Mouse (Mus musculus) thymus, postnatal 4 days (tissue): ENCODE results near the gene Slc30a1.

ENCODE experiments used
- DNase-seq: peaks from one replicate; pipeline ENCODE4 v3.0.0; 2021

The Slc30a1 gene

DNA sequence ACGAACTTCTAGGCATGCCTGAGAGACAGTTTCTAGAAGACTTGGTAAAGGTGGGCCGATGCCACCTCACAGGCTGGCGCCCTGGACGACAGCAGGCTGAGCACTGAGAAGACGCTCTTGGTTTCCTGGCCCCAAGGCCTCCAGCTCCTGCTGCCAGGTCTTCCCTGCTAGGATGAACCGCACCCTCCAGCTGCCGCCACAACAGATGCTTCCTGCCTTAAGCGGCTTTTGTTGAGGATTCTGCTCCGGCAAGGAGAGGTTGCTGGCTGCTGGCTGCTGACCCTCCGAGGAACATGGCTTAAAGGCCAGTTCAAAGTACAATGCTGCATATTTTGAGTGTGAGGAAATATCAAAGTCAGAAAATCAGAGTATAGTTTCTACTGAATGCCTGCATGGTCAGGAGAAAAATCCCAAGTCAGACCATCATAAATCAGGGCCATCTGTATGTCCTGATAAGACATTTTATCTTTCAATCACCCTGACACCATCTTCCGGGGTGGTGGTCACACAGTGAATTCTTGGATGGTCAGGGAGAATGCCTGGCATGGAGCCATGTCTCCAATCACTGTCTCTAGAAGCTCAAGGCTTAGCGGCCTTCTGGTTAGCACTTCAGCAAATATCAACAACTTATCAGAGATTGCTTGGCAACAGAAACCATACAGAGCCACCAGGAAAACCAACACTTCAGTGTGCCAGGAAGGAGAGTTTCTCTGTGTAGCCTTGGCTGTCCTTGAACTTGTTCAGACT, 9.6 kb upstream of the Slc30a1 start:
- no peak for DNase-seq

DNA sequence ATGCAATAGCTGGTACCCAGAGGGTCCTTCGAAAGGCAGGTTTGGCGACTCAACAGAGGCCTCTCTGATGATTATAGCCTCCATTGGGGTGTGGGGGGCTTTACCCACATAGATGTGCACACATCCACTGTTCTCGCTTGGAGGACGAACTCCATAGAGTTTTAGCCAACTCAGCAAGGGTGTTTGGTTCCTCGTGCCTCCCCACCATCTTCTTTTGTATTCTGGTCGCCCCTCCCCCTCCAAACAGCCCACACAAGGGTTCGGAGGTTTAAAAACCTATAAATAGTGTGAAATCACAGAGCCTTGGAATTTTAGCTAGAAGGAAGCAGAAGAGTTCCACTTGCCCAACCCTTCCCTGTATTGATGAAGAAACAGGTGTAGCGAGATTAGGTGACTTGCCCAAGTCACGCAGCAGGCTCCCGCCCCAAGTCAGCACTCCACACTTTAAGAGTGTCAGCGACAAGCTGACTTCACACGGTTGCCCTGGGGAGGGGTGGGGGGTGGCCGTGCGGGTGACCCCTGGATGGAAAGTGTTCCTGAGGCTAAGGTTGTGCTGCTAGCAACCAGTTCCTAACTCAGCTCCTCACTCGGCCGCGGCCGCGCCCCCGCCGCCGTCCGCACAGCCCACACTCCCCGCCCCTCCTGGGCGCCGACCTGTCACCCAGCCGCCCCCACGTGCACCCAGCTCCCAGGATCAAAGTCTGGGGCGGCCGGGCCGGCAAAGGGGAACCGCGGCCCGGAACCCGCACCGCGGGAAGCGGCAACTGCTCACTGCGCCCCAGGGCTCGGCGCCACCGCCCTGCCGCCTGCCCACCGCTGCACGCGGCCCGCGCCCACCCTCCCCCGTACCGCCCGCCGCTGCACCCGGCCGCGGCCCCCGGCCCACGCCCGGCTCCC, 682 bp upstream of the Slc30a1 start:
- peak; percentile 38 for DNase-seq

DNA sequence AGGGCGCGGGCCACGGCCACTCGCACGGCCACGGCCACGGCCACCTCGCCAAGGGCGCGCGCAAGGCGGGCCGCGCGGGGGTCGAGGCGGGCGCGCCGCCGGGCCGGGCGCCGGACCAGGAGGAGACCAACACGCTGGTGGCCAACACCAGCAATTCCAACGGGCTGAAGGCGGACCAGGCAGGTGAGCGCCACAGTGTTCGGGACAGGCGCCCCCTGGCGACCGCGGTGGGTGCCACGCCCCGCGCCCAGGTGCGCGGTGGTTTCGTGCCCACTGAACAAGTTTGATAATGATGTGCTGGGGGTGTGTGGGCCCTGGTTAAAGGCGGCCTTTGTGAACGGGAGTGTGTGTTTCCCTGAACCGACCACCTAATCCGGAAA, 854 bp downstream of the Slc30a1 start:
- peak; percentile 92 for DNase-seq

DNA sequence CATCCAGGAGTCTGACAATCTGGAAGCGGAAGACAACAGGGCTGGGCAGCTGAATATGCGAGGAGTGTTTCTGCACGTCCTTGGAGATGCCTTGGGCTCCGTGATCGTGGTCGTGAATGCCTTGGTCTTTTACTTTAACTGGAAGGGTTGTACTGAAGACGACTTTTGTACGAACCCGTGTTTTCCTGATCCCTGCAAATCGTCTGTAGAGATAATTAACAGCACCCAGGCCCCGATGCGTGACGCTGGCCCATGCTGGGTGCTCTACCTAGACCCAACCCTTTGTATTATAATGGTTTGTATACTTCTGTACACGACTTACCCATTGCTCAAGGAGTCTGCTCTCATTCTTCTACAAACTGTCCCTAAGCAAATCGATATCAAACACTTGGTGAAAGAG, 2.3 kb downstream of the Slc30a1 start:
- DNase-seq = no peak

DNA sequence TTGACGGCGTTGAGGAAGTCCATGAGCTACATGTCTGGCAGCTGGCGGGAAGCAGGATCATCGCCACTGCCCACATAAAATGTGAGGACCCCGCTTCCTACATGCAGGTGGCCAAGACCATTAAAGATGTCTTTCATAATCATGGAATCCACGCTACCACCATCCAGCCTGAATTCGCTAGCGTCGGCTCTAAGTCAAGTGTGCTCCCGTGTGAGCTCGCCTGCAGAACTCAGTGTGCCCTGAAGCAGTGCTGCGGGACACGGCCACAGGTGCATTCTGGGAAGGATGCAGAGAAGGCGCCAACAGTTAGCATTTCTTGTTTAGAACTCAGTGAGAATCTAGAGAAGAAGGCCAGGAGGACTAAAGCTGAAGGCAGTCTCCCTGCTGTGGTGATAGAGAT, 2.7 kb downstream of the Slc30a1 start:
- DNase-seq = no peak

DNA sequence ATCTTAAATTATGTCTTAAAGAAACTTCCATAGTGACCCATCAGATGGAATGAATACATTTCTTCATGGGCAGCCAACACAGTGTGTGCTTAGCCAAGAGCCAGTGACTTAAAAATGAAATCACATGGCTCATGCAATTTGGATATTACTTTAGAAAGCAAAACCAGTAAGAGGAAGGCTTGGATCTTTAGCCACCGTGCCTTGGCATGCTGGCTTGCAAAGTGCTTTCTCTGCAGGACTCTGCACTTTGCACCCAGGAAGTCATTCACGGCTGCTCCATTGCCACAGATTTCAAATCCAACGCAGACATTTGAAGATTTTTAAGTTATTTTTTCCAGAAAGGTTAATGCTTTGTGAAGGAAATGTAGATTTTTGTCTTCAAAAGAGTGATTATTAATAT, 4.1 kb downstream of the Slc30a1 start:
- no peak for DNase-seq

DNA sequence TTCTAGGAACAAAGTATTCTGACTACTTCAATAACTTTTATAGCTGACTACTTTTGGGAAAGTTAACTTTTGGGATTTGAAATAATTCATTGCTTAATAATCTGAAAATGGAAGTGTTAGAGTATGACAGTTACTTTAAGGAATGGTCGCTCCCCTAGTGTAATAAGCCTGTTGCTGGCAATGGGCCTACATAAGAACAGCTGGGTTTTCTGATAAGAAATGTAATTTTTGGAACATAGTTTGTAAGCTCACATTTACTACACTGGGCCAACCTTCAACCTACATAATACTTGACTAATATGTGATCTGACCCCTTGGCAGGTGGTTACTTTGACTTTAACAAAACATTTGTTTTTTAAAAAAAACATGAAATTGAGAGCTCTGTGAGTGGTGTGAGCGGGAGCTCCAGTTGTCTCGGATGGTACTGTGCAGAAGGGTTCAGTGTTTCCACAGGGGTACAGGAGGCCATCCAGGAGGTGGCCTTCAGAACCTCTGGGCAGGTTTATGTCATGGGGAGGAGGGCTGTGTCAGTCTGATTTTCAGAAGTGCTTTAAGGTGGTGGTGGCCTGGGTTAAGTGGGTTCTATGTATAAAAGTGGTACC, 4.6 kb downstream of the Slc30a1 start:
- no peak for DNase-seq

DNA sequence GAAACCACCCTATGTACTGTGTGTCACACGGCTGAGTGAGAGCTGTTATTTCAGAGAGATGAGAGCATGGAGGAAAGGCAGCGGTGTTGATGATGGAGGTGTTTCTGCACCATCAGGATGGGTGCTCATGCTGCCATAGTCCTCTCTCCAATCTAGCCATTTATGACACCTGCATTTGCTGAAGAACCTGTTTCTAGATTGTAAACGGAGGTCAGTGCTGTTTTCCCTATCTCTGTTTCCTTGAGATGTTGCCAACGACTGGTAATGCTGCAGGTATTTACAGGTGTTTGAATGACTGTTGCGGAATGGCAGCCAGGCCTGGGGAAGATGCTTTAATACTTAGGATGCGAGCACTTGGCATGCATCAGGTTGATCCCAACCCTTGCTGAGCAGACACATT, 8.1 kb downstream of the Slc30a1 start:
- no peak for DNase-seq

DNA sequence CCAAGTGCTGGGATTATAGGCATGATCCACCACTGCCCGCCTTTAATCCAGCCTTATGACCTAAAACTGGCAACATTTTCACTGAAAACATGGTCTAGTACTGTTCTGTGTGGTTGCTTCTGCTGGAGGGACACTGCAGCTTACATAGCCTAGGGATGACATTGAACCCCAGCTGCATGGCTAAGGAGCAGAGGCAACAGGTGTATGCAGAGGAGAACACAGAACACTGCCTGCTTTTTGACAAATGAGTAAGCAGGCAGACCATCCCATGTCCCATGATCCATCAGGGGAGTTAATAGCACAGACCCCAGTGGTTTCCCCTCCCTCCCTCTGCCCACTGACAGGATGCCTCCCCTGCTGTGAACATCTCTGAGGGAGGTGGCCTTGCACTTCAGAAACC, 9.0 kb downstream of the Slc30a1 start:
- DNase-seq = no peak

DNA sequence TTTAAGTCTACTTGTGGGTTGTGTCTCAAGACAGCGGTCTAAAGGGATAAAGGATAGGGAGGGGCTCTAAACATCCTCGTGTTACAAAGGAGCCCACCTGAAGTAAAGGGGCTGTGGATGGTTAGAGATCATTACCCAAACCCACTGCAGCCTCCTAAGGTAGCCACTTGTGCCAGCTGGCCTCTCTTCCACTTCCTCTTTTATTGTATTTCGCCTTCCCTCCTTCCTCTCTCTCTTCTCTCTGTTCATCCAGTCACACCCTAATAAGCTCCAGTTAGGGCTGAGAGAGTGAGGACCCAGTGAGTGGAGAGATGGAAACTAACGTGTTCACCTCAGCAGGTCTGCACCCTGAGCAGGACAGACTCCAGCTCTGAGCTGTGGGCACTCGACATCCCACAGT, 10.3 kb downstream of the Slc30a1 start:
- no peak for DNase-seq

DNA sequence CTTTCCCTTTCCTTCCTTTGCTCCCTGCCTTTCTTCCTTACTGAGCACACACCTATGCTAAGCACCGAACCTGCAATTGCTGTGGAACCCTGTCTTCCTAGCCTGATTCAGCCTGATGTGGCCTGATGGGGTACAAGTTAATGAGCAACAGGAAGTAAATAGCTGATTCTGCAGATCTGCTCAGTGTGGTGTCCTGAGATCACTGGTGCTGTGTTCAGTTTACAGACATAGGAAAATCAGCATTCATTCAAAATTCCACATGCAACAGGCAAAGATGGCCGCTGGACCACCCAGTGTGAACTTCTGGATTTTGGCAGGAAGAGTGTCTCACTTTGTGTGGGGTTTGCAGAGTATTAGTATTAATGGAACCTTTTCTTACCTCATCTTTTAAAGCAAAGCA, 12.8 kb downstream of the Slc30a1 start:
- DNase-seq = no peak

DNA sequence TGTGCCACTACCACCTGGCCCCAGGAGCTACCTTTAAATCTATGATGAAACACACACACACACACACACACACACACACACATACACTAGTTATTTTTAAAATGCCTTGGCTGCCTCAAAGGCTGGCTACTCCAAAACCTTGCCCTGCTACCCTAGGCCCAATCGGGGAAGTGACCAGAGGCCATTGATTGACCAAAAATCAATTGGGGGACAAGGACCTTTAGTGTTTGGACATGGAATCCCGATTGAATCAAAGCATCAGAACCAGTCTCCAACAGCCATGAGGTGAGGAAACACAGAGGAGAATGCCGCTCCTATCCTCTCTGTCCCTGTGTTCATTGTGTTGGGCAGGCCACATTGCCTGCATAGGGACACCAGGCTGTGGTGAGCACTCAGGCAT, 15.1 kb downstream of the Slc30a1 start:
- no peak for DNase-seq

DNA sequence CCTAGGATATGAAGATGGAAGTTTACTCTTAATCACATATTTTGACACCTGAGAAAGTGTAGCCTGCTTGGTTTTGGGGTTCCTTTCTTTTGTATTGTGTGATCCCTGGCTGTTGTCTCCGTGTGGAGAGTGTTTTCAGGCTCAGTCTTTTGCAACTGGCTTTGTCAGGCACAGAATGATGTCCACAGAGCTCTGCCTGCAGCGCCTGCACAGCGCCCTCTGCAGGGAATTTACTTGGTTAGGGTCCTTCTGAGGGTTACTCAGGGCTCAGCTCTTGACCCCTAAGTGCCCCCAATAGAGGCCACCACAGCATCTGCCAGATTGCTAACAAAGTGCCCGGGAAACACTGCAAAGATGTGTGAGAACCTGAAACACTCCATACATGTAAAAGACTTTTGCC, 18.9 kb downstream of the Slc30a1 start:
- DNase-seq = no peak

DNA sequence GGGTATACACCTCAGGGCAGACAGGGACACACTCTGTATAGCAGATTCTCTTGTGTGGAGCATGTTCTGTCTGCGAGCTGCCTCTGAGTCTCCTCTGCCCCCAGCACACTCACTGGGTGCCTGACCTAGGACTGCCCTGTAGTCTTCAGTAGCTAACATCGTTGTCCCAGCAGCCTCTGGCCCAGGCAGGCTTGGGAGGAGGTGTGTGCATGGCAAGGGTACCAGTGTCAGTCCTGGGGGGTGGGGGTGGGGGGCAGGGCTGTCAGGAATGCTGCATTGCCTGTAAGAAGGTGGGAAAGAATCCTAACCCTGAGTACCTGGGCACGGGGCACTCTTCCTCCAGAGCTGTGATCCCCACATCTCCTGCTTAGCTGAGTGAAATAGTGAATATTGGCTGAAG, 20.1 kb downstream of the Slc30a1 start:
- no peak for DNase-seq

DNA sequence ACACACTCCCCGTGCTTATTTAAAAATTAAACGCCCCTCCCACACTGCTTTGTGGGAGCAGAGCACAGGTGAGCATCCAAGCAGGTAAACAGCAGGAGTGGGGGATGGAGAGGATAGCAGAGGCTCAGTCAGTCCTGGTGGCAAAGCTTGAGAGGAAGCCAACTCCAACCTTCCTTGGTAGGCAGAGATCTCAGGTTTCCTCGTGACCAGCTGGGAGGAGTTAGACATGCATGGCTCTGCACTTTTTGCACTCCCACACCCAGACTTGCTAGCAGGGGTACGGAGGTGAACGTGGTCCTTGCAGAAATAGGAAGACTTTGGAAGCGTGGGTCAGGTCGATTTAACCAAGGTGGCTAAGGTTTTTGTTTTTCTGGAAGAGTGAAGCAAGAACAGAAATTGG, 21.8 kb downstream of the Slc30a1 start:
- no peak for DNase-seq

DNA sequence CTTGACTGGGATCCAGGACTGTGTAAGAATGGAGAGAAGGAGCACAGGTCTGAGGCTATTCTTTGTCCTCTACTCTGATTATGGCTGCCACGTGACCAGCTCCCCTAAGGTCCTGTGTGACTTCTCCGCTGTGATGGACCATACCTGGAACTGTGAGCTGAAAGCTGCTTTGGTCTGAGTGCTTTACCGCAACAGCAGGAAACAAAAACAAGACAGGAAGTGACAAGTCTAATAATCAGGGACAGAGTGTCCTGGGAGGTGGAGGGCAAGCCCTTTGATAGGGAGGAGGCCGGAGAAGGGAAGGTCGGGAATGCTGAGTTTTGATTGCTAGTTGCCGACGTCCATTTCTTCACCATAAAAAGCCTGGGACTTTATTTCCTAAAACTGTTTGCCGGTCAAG, 22.5 kb downstream of the Slc30a1 start:
- DNase-seq = no peak

DNA sequence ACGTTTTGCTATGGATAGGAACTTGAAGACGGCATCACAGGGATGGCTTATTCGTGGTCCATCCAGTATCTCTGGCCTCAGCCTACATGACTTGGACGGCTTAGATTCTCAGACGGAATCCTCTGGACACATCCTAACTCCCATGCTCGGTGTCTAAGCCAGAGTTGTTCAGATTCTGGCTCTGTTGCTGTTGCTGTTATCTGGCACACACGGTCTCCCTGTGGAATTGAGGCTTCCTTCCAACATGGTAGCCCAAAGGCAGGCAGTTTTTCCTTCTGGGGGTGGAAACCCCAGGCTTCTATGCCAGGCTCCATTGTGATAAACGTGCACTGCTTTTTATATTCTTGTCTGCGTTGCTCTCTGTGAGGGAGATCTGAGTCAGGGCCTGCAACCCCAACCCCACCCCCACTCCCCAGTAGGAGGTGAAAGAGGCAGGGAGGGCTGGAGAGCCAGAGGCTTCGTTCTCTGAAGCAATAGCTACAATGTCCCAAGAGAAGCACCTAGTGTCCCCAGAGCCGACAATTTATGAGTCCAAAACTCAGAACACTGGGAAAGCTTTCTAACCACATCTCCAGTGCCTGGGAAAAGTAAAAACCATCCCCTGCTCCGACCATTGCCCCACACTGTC, 23.4 kb downstream of the Slc30a1 start:
- DNase-seq = no peak

DNA sequence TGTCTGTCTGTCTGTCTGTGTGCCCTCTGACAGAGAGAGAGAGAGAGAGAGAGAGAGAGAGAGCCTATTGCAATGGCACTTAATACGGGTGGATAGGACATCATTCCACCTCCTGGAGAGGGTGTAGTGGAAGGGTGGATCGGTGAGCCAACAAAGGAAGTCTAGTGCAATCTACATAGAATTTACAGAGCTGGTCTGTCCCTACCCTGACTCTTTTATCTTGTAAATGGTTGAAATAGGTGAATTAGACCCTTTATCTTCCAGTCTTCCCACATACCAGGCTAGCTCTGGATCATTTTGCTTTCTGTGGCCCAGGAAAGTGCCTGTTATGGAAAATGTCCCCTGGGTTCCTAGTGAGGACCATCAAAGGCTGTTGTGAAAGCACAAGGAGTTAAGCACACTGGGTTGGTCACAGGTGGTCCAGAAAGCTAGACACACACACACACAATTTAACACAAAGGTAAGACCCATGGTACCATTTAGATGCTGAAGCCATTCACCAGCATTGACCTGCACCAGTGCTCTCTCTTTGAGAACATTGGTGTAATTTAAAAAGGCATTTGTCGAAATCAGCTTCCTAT, 24.0 kb downstream of the Slc30a1 start:
- no peak for DNase-seq

DNA sequence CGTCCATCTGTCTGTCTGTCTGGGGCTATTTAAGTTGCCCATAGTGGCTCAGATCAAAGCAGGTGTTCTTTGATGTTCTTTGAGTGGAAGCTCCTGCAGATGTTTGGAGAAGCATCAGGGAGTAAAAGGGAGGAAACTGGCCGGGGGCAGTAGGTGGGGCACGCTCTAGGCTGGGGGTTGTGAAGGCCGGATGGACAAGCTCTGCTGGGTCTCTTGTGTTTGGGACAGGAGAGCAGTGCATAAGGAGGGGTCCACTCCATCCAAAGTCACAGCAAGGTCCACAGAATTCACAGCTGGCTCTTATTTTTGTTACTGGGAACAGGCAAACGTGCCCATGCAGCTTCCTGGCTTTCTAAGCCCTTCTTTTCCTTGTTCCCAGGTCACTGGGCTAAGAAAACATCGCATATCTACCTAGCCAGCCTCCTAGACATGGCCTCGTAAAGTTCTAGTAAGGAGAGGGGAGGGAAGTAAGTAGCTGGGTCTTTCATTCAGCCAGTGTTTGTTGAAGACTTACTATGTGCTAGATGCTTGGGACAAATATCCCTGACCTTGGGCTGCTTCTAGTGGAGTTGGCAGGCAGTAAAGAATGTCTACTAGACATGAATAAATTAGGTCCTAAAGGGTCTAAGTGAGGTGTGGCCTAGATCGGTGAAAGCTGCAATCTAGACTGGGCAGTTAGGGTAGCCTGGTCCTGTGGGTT, 25.9 kb downstream of the Slc30a1 start:
- no peak for DNase-seq

DNA sequence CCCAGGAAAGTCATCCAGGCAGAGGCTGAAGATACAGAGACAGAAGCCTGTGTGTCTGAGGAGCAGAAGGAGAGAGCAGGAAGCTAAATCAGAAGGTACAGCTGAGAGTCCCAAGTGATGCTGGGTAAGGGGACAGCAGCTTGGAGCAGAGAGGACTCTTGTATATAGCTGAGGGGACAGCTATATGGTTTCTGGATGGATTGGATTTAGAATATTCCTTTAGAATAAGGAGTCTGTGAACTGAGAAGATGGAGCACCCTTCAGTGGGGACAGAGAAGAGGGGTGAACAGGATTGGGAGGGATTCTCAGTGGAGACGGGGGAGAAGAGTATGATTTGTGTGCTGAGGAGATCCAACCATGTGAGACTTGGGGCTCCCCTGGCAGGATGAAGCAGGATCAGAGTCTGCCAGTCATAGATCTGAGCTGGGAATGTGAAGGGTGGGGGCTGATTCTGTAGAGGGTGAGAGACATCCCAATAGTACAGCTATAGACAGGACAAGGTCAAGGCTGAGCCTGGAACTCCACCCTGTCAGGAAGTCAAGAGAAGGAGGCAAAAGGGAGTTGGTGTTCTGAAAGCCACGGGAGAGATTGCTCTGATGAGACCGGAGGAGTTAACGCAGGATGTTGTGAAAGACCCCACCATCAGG, 26.5 kb downstream of the Slc30a1 start:
- no peak for DNase-seq

DNA sequence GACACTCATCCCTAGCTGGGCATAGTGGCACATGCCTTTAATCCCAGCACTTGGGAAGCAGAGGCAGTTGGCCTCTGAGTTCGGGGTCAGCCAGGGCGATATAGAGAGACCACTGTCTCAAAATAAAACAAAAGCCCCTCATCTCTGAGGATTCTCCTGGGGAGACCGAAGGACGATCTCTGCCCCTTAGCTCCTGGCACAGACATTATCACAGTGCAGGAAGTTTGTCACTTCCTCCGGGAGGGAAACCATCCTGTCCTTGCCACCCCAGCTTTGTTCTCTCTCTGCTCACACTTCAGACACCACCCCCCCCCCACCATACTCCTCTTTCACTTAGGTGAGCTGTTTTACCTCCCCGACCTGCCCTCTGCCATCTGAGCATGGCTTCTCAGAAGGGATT, 37.1 kb downstream of the Slc30a1 start:
- no peak for DNase-seq

DNA sequence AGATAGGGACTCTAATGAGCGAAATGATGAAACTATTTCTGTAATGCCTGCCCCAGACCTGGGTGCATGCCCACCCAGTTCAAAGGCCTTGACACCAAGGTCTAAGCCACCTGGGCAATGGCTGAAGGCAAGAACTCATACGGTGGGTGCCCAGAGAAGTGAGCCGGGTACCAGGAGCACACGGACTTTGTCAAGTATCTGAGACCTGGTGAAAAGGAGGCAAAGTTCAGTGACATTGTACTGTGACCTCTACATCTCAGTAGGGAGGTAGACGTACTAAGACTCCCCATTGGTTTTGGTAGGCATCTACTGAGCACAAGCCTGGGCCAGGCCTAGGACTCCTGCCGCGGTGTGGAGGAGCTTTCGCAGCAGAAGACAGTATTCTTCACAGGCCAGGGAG, 38.8 kb downstream of the Slc30a1 start:
- DNase-seq = no peak
